Mouse (Mus musculus): ENCODE measurements around the gene Herc6. TPM values are rescaled to one million over a fixed set of nuclear protein-coding genes. Genes with fewer than 3 reads are reported as not detected.

Gene Herc6
- polyA plus RNA-seq, 2 experiments, result 2.3 to 3.7 TPM

DNA sequence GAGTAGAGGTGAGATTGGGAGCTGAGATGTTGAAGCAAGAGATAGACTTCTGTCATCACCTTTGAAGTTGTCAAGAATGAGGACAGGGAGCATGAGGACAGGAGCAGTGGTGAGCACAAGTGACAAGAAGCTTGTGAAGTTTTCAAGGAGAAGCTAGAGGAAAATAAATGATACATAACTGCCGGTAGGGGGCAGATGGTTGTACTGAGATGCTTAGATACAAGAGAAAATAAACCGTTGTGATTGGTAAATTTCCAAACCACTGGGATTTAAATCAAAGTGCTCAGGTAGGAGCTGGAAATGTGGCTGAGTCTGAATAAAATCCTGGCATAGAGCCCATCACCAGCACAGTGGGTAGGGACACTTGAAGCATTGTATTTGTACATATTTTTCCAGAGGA lies 28.8 kb downstream of the Herc6 start:
- Histone ChIP-seq H3K9me3 (ENCODE audit: control insufficient read depth, low read length) (no peaks in the 10 kb centered on the region), H3K4me3 (ENCODE audit: insufficient read depth in 1 of 2, low read depth in 2 of 2, low read length in 2 of 2) (no peak overlapping the region), H3K27ac (no peak overlapping the region), H3K9ac (replicated peaks) (no peak overlapping the region), H3K4me2 (ENCODE audit: low read depth) (no peak overlapping the region), H3K4me1 (replicated peaks; ENCODE audit: control insufficient read depth in 2 of 2, insufficient read depth in 2 of 2, low read length in 1 of 2) (no peaks in the 10 kb centered on the region), H3K36me3 (replicated peaks; ENCODE audit: control insufficient read depth, insufficient read depth, low read depth) (no peaks in the 10 kb centered on the region), H3K27me3 (ENCODE audit: control insufficient read depth, insufficient read depth, low read length) (no peaks in the 10 kb centered on the region)
- TF ChIP-seq EP300 (IDR thresholded peaks at IDR 0.05; ENCODE audit: low read depth) (no peak), CTCF (IDR thresholded peaks at IDR 0.05; ENCODE audit: low read depth) (peak; percentile 24; the same call in 1 of the 2 replicates)
- no peak for ATAC-seq (ENCODE audit: insufficient read depth)
- DNase-seq (ENCODE audit: low read depth in 3 of 3, low spot score in 3 of 3), result peak in 1 of 3 experiments; percentile 3
- 43% methylated on average over 2 of the region's 2 CpGs for WGBS (ENCODE audit: insufficient replicate concordance)

DNA sequence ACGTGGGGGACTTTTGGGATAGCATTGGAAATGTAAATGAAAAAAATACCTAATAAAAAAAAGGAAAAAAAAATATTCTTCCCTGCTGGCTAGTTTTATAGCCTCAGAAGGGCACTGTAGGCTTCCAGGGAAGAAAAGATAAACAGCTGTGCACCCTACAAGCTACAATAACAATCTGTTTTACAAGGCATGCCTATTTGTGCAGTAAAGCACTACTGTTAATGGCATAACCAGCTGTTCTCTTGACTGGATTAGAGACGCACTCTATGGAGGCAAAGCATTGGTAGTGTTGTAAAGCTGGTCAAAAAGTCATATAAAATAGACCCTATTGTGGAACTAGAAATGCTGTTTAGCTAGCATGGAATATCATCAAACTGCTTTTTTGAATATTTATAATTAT lies 35.0 kb downstream of the Herc6 start:
- no peak overlapping the region for H3K4me3 ChIP-seq (ENCODE audit: insufficient read depth in 1 of 2, low read depth in 2 of 2, low read length in 2 of 2)
- H3K36me3 ChIP-seq (replicated peaks; ENCODE audit: control insufficient read depth, insufficient read depth, low read depth), result no peaks in the 10 kb centered on the region
- no peaks in the 10 kb centered on the region for H3K9me3 ChIP-seq (ENCODE audit: control insufficient read depth, low read length)
- DNase-seq (ENCODE audit: low read depth in 3 of 3, low spot score in 3 of 3) (no peak), ATAC-seq (ENCODE audit: insufficient read depth) (no peak)
- no peak overlapping the region for H3K27ac ChIP-seq
- no peaks in the 10 kb centered on the region for H3K4me1 ChIP-seq (replicated peaks; ENCODE audit: control insufficient read depth in 2 of 2, insufficient read depth in 2 of 2, low read length in 1 of 2)
- H3K4me2 ChIP-seq (ENCODE audit: low read depth), result no peak overlapping the region
- no peak overlapping the region for H3K9ac ChIP-seq (replicated peaks)
- no peaks in the 10 kb centered on the region for H3K27me3 ChIP-seq (ENCODE audit: control insufficient read depth, insufficient read depth, low read length)
- 78% methylated on average over 2 of the region's 2 CpGs for WGBS (ENCODE audit: insufficient replicate concordance)
- no peak for TF ChIP-seq EP300 (IDR thresholded peaks at IDR 0.05; ENCODE audit: low read depth)
- no peak for TF ChIP-seq CTCF (IDR thresholded peaks at IDR 0.05; ENCODE audit: low read depth)

DNA sequence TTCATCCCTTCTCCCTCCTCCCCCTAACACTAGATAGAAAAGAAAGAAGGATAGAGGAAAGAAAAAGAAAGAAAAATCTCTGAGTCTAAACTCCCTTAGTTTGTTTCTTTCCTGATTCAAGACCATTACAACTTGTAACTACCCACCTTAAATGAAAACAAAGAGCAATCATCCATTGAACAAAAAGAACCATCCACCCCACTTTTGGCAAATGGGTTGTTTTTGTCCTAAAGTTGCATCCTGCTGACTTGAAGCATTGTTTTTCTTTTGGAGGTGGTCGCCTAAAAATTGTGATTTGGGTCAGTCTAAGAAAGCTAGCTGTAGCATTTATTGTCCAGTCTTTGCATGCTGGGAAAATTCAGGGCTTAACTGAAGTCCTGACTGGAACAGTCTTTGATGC lies 58.7 kb downstream of the Herc6 start:
- no peaks in the 10 kb centered on the region for H3K27me3 ChIP-seq (ENCODE audit: control insufficient read depth, insufficient read depth, low read length)
- H3K27ac ChIP-seq, result no peak overlapping the region
- no peak overlapping the region for H3K9ac ChIP-seq (replicated peaks)
- no peaks in the 10 kb centered on the region for H3K36me3 ChIP-seq (replicated peaks; ENCODE audit: control insufficient read depth, insufficient read depth, low read depth)
- no peak overlapping the region for H3K4me2 ChIP-seq (ENCODE audit: low read depth)
- no peak for TF ChIP-seq CTCF (IDR thresholded peaks at IDR 0.05; ENCODE audit: low read depth)
- TF ChIP-seq EP300 (IDR thresholded peaks at IDR 0.05; ENCODE audit: low read depth), result no peak
- 50% methylated on average over 1 of the region's 1 CpGs for whole genome bisulfite sequencing (ENCODE audit: insufficient replicate concordance)
- no peaks in the 10 kb centered on the region for H3K9me3 ChIP-seq (ENCODE audit: control insufficient read depth, low read length)
- no peaks in the 10 kb centered on the region for H3K4me1 ChIP-seq (replicated peaks; ENCODE audit: control insufficient read depth in 2 of 2, insufficient read depth in 2 of 2, low read length in 1 of 2)
- ATAC-seq (ENCODE audit: insufficient read depth), result no peak
- no peak overlapping the region for H3K4me3 ChIP-seq (ENCODE audit: insufficient read depth in 1 of 2, low read depth in 2 of 2, low read length in 2 of 2)
- DNase-seq (ENCODE audit: low read depth in 3 of 3, low spot score in 3 of 3), result no peak

DNA sequence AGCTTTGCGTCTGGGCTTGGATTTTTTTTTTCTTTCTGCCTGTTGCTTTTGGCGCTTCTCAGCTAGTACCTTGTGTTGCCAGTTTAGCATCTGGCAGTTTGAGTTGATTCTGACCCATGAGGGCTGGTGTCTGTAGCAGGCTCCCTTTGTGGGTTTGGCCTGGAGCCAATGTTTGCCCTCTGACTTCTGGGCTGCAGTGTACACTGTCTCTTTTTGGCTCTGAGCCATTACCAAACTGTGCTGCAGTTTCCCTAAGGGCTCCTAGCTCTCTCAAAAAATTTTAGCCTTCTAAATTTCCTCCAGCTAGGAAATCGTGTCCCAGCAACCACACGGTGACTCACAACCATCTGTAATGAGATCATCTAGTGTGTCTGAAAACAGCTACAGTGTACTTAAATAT lies 61.0 kb downstream of the Herc6 start:
- 56% methylated on average over 4 of the region's 4 CpGs for WGBS (ENCODE audit: insufficient replicate concordance)

DNA sequence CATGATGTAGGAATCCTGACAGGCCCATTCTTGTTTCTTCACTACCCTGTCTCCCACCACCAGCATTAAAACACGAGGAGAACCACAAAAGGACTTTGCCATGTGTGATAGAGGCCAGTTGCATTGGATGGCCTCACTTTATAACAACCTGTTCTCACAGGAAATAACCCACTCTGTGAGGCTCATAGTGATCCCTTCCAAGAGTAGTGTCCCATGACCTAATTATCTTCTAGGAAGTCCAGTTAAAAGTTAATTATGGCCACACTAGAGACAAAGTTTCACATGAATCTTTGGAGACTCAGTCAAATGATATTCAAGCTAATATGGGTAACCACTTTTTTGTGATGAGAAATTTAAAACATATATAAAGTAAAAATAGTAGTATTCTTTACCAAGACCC lies 66.5 kb downstream of the Herc6 start:
- 33% methylated on average over 1 of the region's 1 CpGs for WGBS (ENCODE audit: insufficient replicate concordance)
- Histone ChIP-seq H3K27ac (no peak overlapping the region), H3K27me3 (ENCODE audit: control insufficient read depth, insufficient read depth, low read length) (no peaks in the 10 kb centered on the region), H3K4me3 (ENCODE audit: insufficient read depth in 1 of 2, low read depth in 2 of 2, low read length in 2 of 2) (no peak overlapping the region), H3K9me3 (ENCODE audit: control insufficient read depth, low read length) (no peaks in the 10 kb centered on the region), H3K9ac (replicated peaks) (no peak overlapping the region), H3K4me2 (ENCODE audit: low read depth) (no peak overlapping the region), H3K36me3 (replicated peaks; ENCODE audit: control insufficient read depth, insufficient read depth, low read depth) (no peaks in the 10 kb centered on the region), H3K4me1 (replicated peaks; ENCODE audit: control insufficient read depth in 2 of 2, insufficient read depth in 2 of 2, low read length in 1 of 2) (no peaks in the 10 kb centered on the region)
- DNase-seq (ENCODE audit: low read depth in 3 of 3, low spot score in 3 of 3) (no peak), ATAC-seq (ENCODE audit: insufficient read depth) (no peak)
- TF ChIP-seq CTCF (IDR thresholded peaks at IDR 0.05; ENCODE audit: low read depth) (no peak), EP300 (IDR thresholded peaks at IDR 0.05; ENCODE audit: low read depth) (no peak)

More for the DNA sequence above, 61.0 kb downstream of the Herc6 start:
- no peaks in the 10 kb centered on the region for H3K4me1 ChIP-seq (replicated peaks; ENCODE audit: control insufficient read depth in 2 of 2, insufficient read depth in 2 of 2, low read length in 1 of 2)
- ATAC-seq (ENCODE audit: insufficient read depth) (peak; percentile 52; the same call in 1 of the 2 replicates), DNase-seq (ENCODE audit: low read depth in 3 of 3, low spot score in 3 of 3) (peak; percentile 9 to 24 (median 24))
- no peak overlapping the region for H3K9ac ChIP-seq (replicated peaks)
- H3K36me3 ChIP-seq (replicated peaks; ENCODE audit: control insufficient read depth, insufficient read depth, low read depth), result no peaks in the 10 kb centered on the region
- H3K27me3 ChIP-seq (ENCODE audit: control insufficient read depth, insufficient read depth, low read length), result no peaks in the 10 kb centered on the region
- TF ChIP-seq EP300 (IDR thresholded peaks at IDR 0.05; ENCODE audit: low read depth), result no peak
- TF ChIP-seq CTCF (IDR thresholded peaks at IDR 0.05; ENCODE audit: low read depth), result no peak
- H3K27ac ChIP-seq, result no peak overlapping the region
- no peaks in the 10 kb centered on the region for H3K9me3 ChIP-seq (ENCODE audit: control insufficient read depth, low read length)
- H3K4me3 ChIP-seq (ENCODE audit: insufficient read depth in 1 of 2, low read depth in 2 of 2, low read length in 2 of 2), result no peak overlapping the region
- H3K4me2 ChIP-seq (ENCODE audit: low read depth), result no peak overlapping the region
